Mouse (Mus musculus) C2C12 (cell line): ENCODE results near the gene Fntb.

Experiments
- CEBPB ChIP-seq: IDR thresholded peaks from one replicate; pipeline ENCODE4 v1.6.1; 2011; ENCODE audit warnings: low read depth, mild to moderate bottlenecking, control low read depth, moderate library complexity
- CTCF ChIP-seq: IDR thresholded peaks from one replicate; pipeline ENCODE4 v1.5.1; 2011; ENCODE audit not compliant: control insufficient read depth, insufficient read depth, insufficient read length
- FOSL1 ChIP-seq: IDR thresholded peaks from one replicate; pipeline ENCODE4 v1.8.0; 2011; ENCODE audit warnings: mild to moderate bottlenecking, low read length; ENCODE audit not compliant: poor library complexity, insufficient read depth, severe bottlenecking
- MAX ChIP-seq: IDR thresholded peaks from one replicate; pipeline ENCODE4 v1.6.1; 2011; ENCODE audit warnings: mild to moderate bottlenecking, control low read depth
- MYOD1 ChIP-seq: IDR thresholded peaks from one replicate; pipeline ENCODE4 v1.6.1; 2011; ENCODE audit warnings: low read depth; ENCODE audit not compliant: control insufficient read depth, insufficient read length
- USF1 ChIP-seq: IDR thresholded peaks from one replicate; pipeline ENCODE4 v1.6.1; 2011; ENCODE audit warnings: low read depth, mild to moderate bottlenecking, control low read depth, moderate library complexity

- TF ChIP-seq CEBPB (no peak), CTCF (no peak), FOSL1 (no peak), MAX (no peak), MYOD1 (no peak), USF1 (no peak)
Measured at GRCm38 (mm10) chr12:76798008-76798720, 32.8 kb downstream of the Fntb start.
